21 mouse cellular contexts compared by ENCODE assay signal in the genomic region with DNA sequence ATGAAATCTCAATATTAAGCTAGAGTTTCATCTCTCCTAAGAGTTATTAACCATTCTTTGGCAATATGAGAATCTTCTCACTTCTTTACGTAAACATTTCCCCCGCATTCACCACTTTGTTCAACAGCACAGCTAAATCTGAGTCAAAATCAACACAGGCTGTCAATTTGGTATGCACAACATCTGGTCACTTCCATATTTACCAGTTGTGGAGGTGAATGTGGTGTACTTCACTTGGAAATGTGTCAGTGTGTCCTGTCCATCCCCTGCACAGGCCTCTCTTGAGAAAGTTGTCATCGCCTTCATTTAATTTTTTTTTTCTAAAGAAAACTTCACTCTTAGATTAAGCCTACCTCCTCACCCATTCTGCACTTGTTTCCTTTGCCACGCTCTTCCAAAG.
DNase-seq lines count a peak whose midpoint lies in the region; ATAC-seq lines count a peak whose summit lies in the region.
"Had no signal": no experiment of that assay in that cellular context is flagged by ENCODE, and none has a peak within 500 bp of the region (broad histone marks: within the 10 kb centered on the region; RNA-seq: fewer than 3 reads in every experiment).

No protein-coding gene starts in this region.

- no peak for DNase-seq in frontal cortex, postnatal 14 days (ENCODE audit: low spot score in 2 of 2)
- DNase-seq in frontal cortex, adult 2 months (ENCODE audit: extremely low spot score in 1 of 2, low spot score in 1 of 2): peak; percentile 26 to 45
- no peak for DNase-seq in frontal cortex, postnatal 10 days (ENCODE audit: low spot score in 2 of 2)
- DNase-seq in right cerebral cortex, adult 18-20 months: peak; percentile 44
- DNase-seq in right cerebral cortex, postnatal 14 days: no peak
- DNase-seq in brain, adult 2 months (ENCODE audit: low read depth, low spot score): peak; percentile 50
- DNase-seq: adrenal gland, adult 2 months; adrenal gland, adult 8-10 months; adrenal gland, postnatal 10 days; adrenal gland, postnatal 14 days; adrenal gland, postnatal 25 days; adrenal gland, postnatal 36 days; B cell, adult 2 months; cerebellum, adult 11 months; cerebellum, adult 11-12 months; cerebellum, adult 18-20 months had no signal

- ATAC-seq in frontal cortex, adult (ENCODE audit: low TSS enrichment): peak; percentile 50
- ATAC-seq in erythroblast, adult 5-6 weeks (replicated peaks; ENCODE audit: low FRiP score, poor library complexity, severe bottlenecking): no peak
- ATAC-seq: activated CD4-positive, CD25-positive, alpha-beta regulatory T cell, adult 4 months; CD4-positive, CD25-positive, alpha-beta regulatory T cell, adult 4 months; Patski had no signal

Comparison
In these comparisons a context has a peak if more than half of its experiments do, and no peak if none do; other contexts are left out.
1. DNase-seq: peak in frontal cortex, adult 2 months (2 of 2), right cerebral cortex, adult 18-20 months (single experiment) and brain, adult 2 months (single experiment); none in frontal cortex, postnatal 14 days (0 of 2), frontal cortex, postnatal 10 days (0 of 2) and right cerebral cortex, postnatal 14 days (single experiment).